Mouse (Mus musculus) neural tube, embryonic 15.5 days (tissue): Measurements from ENCODE around the gene Zfp386. TPM values are rescaled to one million over a fixed set of nuclear protein-coding genes. Genes with fewer than 3 reads are reported as not detected.

Experiments used
- ATAC-seq: fragments of 200-750 bp; cut with Nextera tagmentation; 2 replicates; pipeline ENCODE4 v1.8.0; 2017; ENCODE audit warnings: mild to moderate bottlenecking, moderate TSS enrichment, moderate library complexity; ENCODE audit not compliant: low FRiP score
- H3K27ac ChIP-seq: fragments of 300-500 bp; sonication (generic); replicated peaks from 2 replicates; pipeline ENCODE4 v1.5.1; 2015; ENCODE audit warnings: mild to moderate bottlenecking, inconsistent platforms
- H3K27me3 ChIP-seq: fragments of 300-500 bp; sonication (generic); replicated peaks from 2 replicates; pipeline ENCODE4 v1.6.1; 2015; ENCODE audit warnings: inconsistent platforms
- H3K36me3 ChIP-seq: fragments of 300-500 bp; sonication (generic); 2 replicates; pipeline ENCODE4 v1.6.1; 2015; ENCODE audit warnings: inconsistent platforms
- H3K4me1 ChIP-seq: fragments of 300-500 bp; sonication (generic); 2 replicates; pipeline ENCODE4 v1.6.1; 2015; ENCODE audit warnings: inconsistent platforms
- H3K4me2 ChIP-seq: fragments of 300-500 bp; sonication (generic); 2 replicates; pipeline ENCODE4 v1.6.1; 2015; ENCODE audit warnings: inconsistent platforms, mild to moderate bottlenecking, moderate library complexity
- H3K4me3 ChIP-seq: fragments of 300-500 bp; sonication (generic); replicated peaks from 2 replicates; pipeline ENCODE4 v1.5.1; 2015; ENCODE audit warnings: mild to moderate bottlenecking, inconsistent platforms
- H3K9ac ChIP-seq: fragments of 300-500 bp; sonication (generic); replicated peaks from 2 replicates; pipeline ENCODE4 v1.6.1; 2015; ENCODE audit warnings: mild to moderate bottlenecking, inconsistent platforms
- H3K9me3 ChIP-seq: fragments of 300-500 bp; sonication (generic); replicated peaks from 2 replicates; pipeline ENCODE4 v1.6.1; 2016; ENCODE audit warnings: inconsistent platforms
- WGBS: fragments of 180-500 bp; shearing (Covaris S2); methylation state at CpG from one replicate; pipeline ENCODE4 v1.1.7; 2015; ENCODE audit warnings: mixed read lengths; 5-methylcytosine and 5-hydroxymethylcytosine counted together
- polyA plus RNA-seq: library from polyadenylated mRNA; unstranded; fragments of >200 nt; fragmentation: Nextera tagmentation; extraction: Ambion mirVana; gene quantifications from 2 replicates; pipeline ENCODE4 v1.2.1, GENCODE M21; 2015

Zfp386 gene
- polyA plus RNA-seq, 1 experiment from 2014 or later = 47.1 TPM

- Histone ChIP-seq H3K4me1 (no peaks in the 10 kb centered on the region), H3K9me3 (no peaks in the 10 kb centered on the region), H3K4me2 (no peak overlapping the region), H3K27me3 (no peaks in the 10 kb centered on the region), H3K4me3 (no peak overlapping the region), H3K36me3 (no peaks in the 10 kb centered on the region), H3K9ac (no peak overlapping the region), H3K27ac (no peak overlapping the region)
- no peak for ATAC-seq
- WGBS = 72% methylated on average over 3 of the region's 3 CpGs
These were observed 48.9 kb downstream of the Zfp386 start for GRCm38 (mm10) chr12:116096361-116096904.

GRCm38 (mm10) chr12:116097166-116097565 is 49.6 kb downstream of the Zfp386 start:
- H3K4me3 ChIP-seq = no peak overlapping the region
- no peak for ATAC-seq

DNA sequence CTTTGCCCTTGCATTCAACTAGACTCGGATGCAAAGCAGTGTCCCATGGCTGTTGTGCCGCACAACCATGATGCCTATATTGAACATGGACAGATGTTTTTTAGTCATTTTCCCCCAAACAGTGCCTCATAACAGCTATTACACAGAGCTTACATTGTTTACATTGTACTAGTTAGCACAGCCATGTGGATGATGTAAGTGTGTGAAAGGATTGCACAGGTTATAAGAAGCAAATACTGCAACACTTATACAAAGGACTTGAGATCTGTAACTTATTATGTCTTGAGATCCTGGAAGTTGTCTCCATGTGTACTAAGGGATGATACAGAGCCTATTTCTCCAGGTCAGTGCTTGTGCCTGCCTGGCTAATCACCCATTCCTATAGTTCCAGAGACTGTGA is 54.4 kb downstream of the Zfp386 start:
- no peak overlapping the region for H3K4me2 ChIP-seq
- H3K36me3 ChIP-seq = no peaks in the 10 kb centered on the region
- 95% methylated on average over 2 of the region's 2 CpGs for WGBS
- no peaks in the 10 kb centered on the region for H3K4me1 ChIP-seq
- no peaks in the 10 kb centered on the region for H3K9me3 ChIP-seq
- ATAC-seq = no peak
- no peaks in the 10 kb centered on the region for H3K27me3 ChIP-seq
- H3K27ac ChIP-seq = no peak overlapping the region
- no peak overlapping the region for H3K4me3 ChIP-seq
- no peak overlapping the region for H3K9ac ChIP-seq

More at GRCm38 (mm10) chr12:116097166-116097565, 49.6 kb downstream of the Zfp386 start:
- Histone ChIP-seq H3K36me3 (no peaks in the 10 kb centered on the region), H3K4me1 (no peaks in the 10 kb centered on the region), H3K9me3 (no peaks in the 10 kb centered on the region), H3K27me3 (no peaks in the 10 kb centered on the region), H3K9ac (no peak overlapping the region), H3K27ac (no peak overlapping the region), H3K4me2 (no peak overlapping the region)
- 92% methylated on average over 8 of the region's 8 CpGs for WGBS

GRCm38 (mm10) chr12:116109451-116110353 is 62.2 kb downstream of the Zfp386 start:
- no peaks in the 10 kb centered on the region for H3K9me3 ChIP-seq
- H3K4me2 ChIP-seq = no peak overlapping the region
- H3K36me3 ChIP-seq = no peaks in the 10 kb centered on the region
- no peak overlapping the region for H3K27ac ChIP-seq
- no peak for ATAC-seq
- no peak overlapping the region for H3K9ac ChIP-seq
- no peak overlapping the region for H3K4me3 ChIP-seq
- H3K4me1 ChIP-seq = no peaks in the 10 kb centered on the region
- WGBS = 86% methylated on average over 9 of the region's 9 CpGs
- no peaks in the 10 kb centered on the region for H3K27me3 ChIP-seq

- Histone ChIP-seq H3K9ac (no peak overlapping the region), H3K4me3 (no peak overlapping the region), H3K4me2 (no peak overlapping the region), H3K27me3 (no peaks in the 10 kb centered on the region), H3K27ac (no peak overlapping the region), H3K36me3 (no peaks in the 10 kb centered on the region), H3K9me3 (no peaks in the 10 kb centered on the region), H3K4me1 (no peaks in the 10 kb centered on the region)
- WGBS = 81% methylated on average over 7 of the region's 7 CpGs
- ATAC-seq = no peak
These were observed 63.6 kb downstream of the Zfp386 start for GRCm38 (mm10) chr12:116111007-116111694.

Other genes starting within 250 kb of the Zfp386 start
- gene Vipr2, start 30.0 kb downstream of the Zfp386 start, polyA plus RNA-seq = 0.96 and 1.2 TPM in 2 replicates
- gene Wdr60, start 215.3 kb downstream of the Zfp386 start, polyA plus RNA-seq = 20.9 and 22.1 TPM in 2 replicates
- gene Gm11027, start 227.7 kb downstream of the Zfp386 start, polyA plus RNA-seq = not detected in 2 replicates
- 11.3 and 12.5 TPM in 2 replicates for gene Esyt2, start 233.5 kb downstream of the Zfp386 start, polyA plus RNA-seq